In the genomic region with DNA sequence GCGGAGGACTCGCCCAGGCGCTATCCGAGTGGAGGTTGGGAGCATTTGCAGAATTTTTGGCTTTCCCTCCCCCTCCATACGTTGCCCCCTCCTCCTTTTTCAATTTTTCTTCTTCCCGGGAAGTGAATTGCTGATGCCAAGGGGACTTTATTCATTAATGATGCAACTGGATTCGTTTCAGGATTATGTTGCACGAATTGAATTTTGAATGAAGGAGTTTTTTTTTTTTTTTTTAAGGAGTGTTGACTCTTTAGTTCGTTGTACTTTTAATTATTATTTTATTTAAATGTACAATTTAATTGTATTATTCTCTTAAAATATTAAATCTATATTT, we compare ENCODE assay signal across 8 mouse cellular contexts. TPM values are rescaled to one million over a fixed set of nuclear protein-coding genes. Genes with fewer than 3 reads are reported as not detected.
A peak's percentile ranks its signal among the peaks of the same experiment; 100 is the strongest.
DNase-seq lines count a peak whose midpoint lies in the region; ATAC-seq and TF ChIP-seq lines count a peak whose summit lies in the region.

No protein-coding gene starts in this region.

- H3K4me2 ChIP-seq in heart, embryonic 14.5 days (ENCODE audit: low read length) = peak overlapping the region; percentile 93
- H3K4me2 ChIP-seq in forebrain, embryonic 16.5 days (ENCODE audit: low read length) = peak overlapping the region; percentile 96
- H3K4me2 ChIP-seq in liver, postnatal 0 days (ENCODE audit: low read depth, low read length) = peak overlapping the region; percentile 97

- DNase-seq in heart, adult 18-20 months = no peak
- no peak for DNase-seq in ES-E14 (ENCODE audit: low read depth, low spot score)
- no peak for DNase-seq in liver, postnatal 0 days
- DNase-seq in layer of hippocampus, postnatal 10 days (ENCODE audit: low spot score in 2 of 2) = no peak
- DNase-seq in thymus, postnatal 14 days = no peak
- no peak for DNase-seq in cerebellum, adult 9-11 months

- TF ChIP-seq EP300 in liver, postnatal 0 days (IDR thresholded peaks at IDR 0.05; ENCODE audit: low read depth) = no peak

- in situ Hi-C loops in ES-E14 (cut with MboI; ENCODE audit: low sequenced_read_pairs in 2 of 2, unreplicated experiment in 2 of 2) = no loop called here

- no peaks in the 10 kb centered on the region for H3K9me3 ChIP-seq in heart, embryonic 14.5 days (ENCODE audit: control insufficient read depth, low read length)
- no peaks in the 10 kb centered on the region for H3K9me3 ChIP-seq in ES-E14 (ENCODE audit: control insufficient read depth, insufficient read depth, low read depth, low read length)
- H3K9me3 ChIP-seq in forebrain, embryonic 16.5 days (ENCODE audit: control insufficient read depth, low read length) = no peaks in the 10 kb centered on the region
- no peaks in the 10 kb centered on the region for H3K9me3 ChIP-seq in liver, postnatal 0 days (ENCODE audit: low read length)

- H3K4me3 ChIP-seq in heart, embryonic 14.5 days (ENCODE audit: control insufficient read depth in 1 of 2, insufficient read depth in 1 of 2, low read depth in 1 of 2, low read length in 2 of 2) = peak overlapping the region; percentile 88 to 99
- H3K4me3 ChIP-seq in ES-E14 (ENCODE audit: insufficient read depth in 1 of 2, low read depth in 1 of 2, low read length in 2 of 2, poor library complexity in 1 of 2, severe bottlenecking in 1 of 2) = peak overlapping the region; percentile 85 to 88
- H3K4me3 ChIP-seq in forebrain, embryonic 16.5 days (replicated peaks; ENCODE audit: low read length) = peak overlapping the region; percentile 89
- H3K4me3 ChIP-seq in liver, postnatal 0 days (ENCODE audit: low read depth, low read length) = peak overlapping the region; percentile 96

- ATAC-seq in heart, embryonic 14.5 days (ENCODE audit: insufficient number of reproducible peaks, insufficient read depth, low FRiP score, low read depth) = no peak
- no peak for ATAC-seq in forebrain, embryonic 16.5 days
- ATAC-seq in liver, postnatal 0 days = no peak

- H3K36me3 ChIP-seq in heart, embryonic 14.5 days (ENCODE audit: control insufficient read depth, insufficient read depth, low read length) = no peaks in the 10 kb centered on the region
- no peaks in the 10 kb centered on the region for H3K36me3 ChIP-seq in ES-E14 (ENCODE audit: control insufficient read depth, insufficient read depth, low read length, poor library complexity, severe bottlenecking)
- no peaks in the 10 kb centered on the region for H3K36me3 ChIP-seq in forebrain, embryonic 16.5 days (ENCODE audit: control insufficient read depth, insufficient read depth)
- H3K36me3 ChIP-seq in liver, postnatal 0 days (replicated peaks; ENCODE audit: insufficient read depth, low read length) = no peaks in the 10 kb centered on the region

- peak overlapping the region; percentile 96 for H3K9ac ChIP-seq in heart, embryonic 14.5 days (ENCODE audit: low read length)
- H3K9ac ChIP-seq in ES-E14 (ENCODE audit: insufficient read depth, low read depth, low read length, poor library complexity, severe bottlenecking) = peak overlapping the region; percentile 94
- H3K9ac ChIP-seq in forebrain, embryonic 16.5 days (replicated peaks; ENCODE audit: low read depth, low read length) = peak overlapping the region; percentile 96
- peak overlapping the region; percentile 97 for H3K9ac ChIP-seq in liver, postnatal 0 days (replicated peaks)

- 2% methylated on average over 9 of the region's 9 CpGs for WGBS in heart, embryonic 14.5 days
- WGBS in forebrain, embryonic 16.5 days = 0% methylated on average over 9 of the region's 9 CpGs
- WGBS in liver, postnatal 0 days (ENCODE audit: insufficient replicate concordance) = under 1% methylated on average over 9 of the region's 9 CpGs

- no peak for TF ChIP-seq CTCF in liver, postnatal 0 days (IDR thresholded peaks at IDR 0.05; ENCODE audit: low read depth)

- H3K27me3 ChIP-seq in heart, embryonic 14.5 days (ENCODE audit: control insufficient read depth, insufficient read depth, low read length) = no peaks in the 10 kb centered on the region
- H3K27me3 ChIP-seq in forebrain, embryonic 16.5 days (replicated peaks; ENCODE audit: control insufficient read depth, insufficient read depth, low read length) = no peaks in the 10 kb centered on the region
- 0 out of 2 replicates have a peak, but pooled peaks cover 2% of the 10 kb centered on the region for H3K27me3 ChIP-seq in liver, postnatal 0 days (ENCODE audit: insufficient read depth, low read length)

- peaks cover 4 to 17% of the 10 kb centered on the region in 2 experiments for H3K4me1 ChIP-seq in heart, embryonic 14.5 days (ENCODE audit: control insufficient read depth in 2 of 2, insufficient read depth in 2 of 2, low read length in 2 of 2)
- peaks cover 0 to 4% of the 10 kb centered on the region in 2 experiments; a peak in 2 of 4 replicates for H3K4me1 ChIP-seq in ES-E14 (ENCODE audit: control insufficient read depth in 2 of 2, insufficient read depth in 2 of 2, low read length in 2 of 2, poor library complexity in 1 of 2)
- H3K4me1 ChIP-seq in forebrain, embryonic 16.5 days (replicated peaks; ENCODE audit: control insufficient read depth, insufficient read depth, low read length) = peaks cover 35% of the 10 kb centered on the region
- H3K4me1 ChIP-seq in liver, postnatal 0 days (ENCODE audit: insufficient read depth) = peaks cover 20% of the 10 kb centered on the region

- peak overlapping the region; percentile 92 to 96 for H3K27ac ChIP-seq in heart, embryonic 14.5 days (replicated peaks in 1 of 2; ENCODE audit: control insufficient read depth in 1 of 2, insufficient read depth in 1 of 2, low read depth in 2 of 2, low read length in 2 of 2)
- no peak overlapping the region for H3K27ac ChIP-seq in ES-E14 (ENCODE audit: insufficient read depth, low read depth, low read length, poor library complexity, severe bottlenecking)
- peak overlapping the region; percentile 96 for H3K27ac ChIP-seq in forebrain, embryonic 16.5 days (ENCODE audit: low read length)
- H3K27ac ChIP-seq in liver, postnatal 0 days (ENCODE audit: low read depth) = peak overlapping the region; percentile 94

TF ChIP-seq in ES-E14, 5 proteins besides CTCF, POLR2A, EP300 and RAD21:
- TF ChIP-seq HCFC1 (IDR thresholded peaks at IDR 0.05; ENCODE audit: borderline replicate concordance, insufficient read depth, low read length) = no peak
- no peak for TF ChIP-seq ZC3H11A (IDR thresholded peaks at IDR 0.05; ENCODE audit: borderline replicate concordance, low read depth, low read length)

RNA-seq across cellular contexts. Expression of a gene that starts 0.2 kb away (rescaled TPM):
- 14.6 and 14.9 TPM in 2 replicates for polyA plus RNA-seq in heart, embryonic 14.5 days (2014; fragmentation: Nextera tagmentation; extraction: Ambion mirVana)
- 10 to 100 TPM; 41.7 to 43.2 TPM for total RNA-seq in heart, adult 18-20 months (2021)
- total RNA-seq in ES-E14 (2012; rRNA removed) = 20.6 and 22.1 TPM in 2 replicates
- 28.6 and 31.4 TPM in 2 replicates for polyA plus RNA-seq in forebrain, embryonic 16.5 days (2015; fragmentation: Nextera tagmentation; extraction: Ambion mirVana)
- polyA plus RNA-seq in liver, postnatal 0 days (2015; fragmentation: Nextera tagmentation; extraction: Ambion mirVana) = 3.5 TPM in 2 replicates
- total RNA-seq in layer of hippocampus, postnatal 10 days (2021) = 100 to 1,000 TPM; 220 to 243 TPM
